Mouse (Mus musculus) kidney, adult 9 months (tissue): ENCODE measurements at regions not wholly inside any gene's neighbourhood (a gene's known extent, or its start where the extent isn't known, plus 50 kb on each side); places are given as distances from the start of the nearest gene placed in this dataset.

Source experiments
- DNase-seq: peaks from one replicate; pipeline ENCODE4 v3.0.0; 2022

- DNase-seq: peak; percentile 32
These were observed 439.9 kb downstream of the Nyap2 start for GRCm38 (mm10) chr1:81516575-81517210.

- no peak for DNase-seq
These were observed 443.9 kb downstream of the Nyap2 start for GRCm38 (mm10) chr1:81520420-81521273.

DNA sequence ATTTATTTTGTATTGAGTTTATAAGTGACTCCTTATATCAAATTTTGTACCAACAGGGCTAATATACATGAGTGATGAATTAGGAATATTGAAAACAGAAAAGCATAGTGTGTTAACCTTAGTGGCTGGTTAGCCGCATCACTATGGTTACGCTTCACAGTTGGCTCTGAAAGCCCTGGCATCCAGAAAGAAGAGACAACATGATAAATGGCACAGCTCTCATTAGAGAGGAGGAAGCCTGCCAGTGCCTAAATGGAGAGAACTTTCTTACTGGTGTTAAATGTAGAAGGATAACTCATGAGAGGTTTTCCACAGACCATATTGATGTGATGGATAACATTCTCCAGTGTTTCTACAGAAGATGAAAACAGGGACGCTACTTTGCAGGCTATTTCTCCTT, 446.2 kb downstream of the Nyap2 start:
- DNase-seq: no peak

- no peak for DNase-seq
These were observed 449.1 kb downstream of the Nyap2 start for GRCm38 (mm10) chr1:81525821-81526220.

DNA sequence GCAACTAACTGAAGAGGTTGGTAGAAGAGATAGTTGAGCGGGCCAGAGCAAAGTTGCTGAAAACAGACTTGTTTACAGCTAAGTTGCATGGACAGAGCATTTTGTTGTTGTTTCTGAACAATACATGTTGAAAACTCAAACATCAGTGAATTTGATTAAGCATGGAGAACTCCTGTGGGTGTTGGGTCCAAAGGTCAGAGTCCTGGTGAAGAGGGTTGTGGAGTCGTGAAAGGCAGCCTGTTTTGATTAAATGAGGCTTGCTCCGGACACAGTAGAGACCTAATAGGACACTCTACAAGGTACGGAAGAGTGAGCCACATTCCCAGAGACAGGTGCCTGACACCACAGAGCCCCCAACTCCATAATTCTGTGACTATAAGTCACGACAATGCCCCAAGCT, 461.1 kb downstream of the Nyap2 start:
- peak; percentile 56 for DNase-seq

DNA sequence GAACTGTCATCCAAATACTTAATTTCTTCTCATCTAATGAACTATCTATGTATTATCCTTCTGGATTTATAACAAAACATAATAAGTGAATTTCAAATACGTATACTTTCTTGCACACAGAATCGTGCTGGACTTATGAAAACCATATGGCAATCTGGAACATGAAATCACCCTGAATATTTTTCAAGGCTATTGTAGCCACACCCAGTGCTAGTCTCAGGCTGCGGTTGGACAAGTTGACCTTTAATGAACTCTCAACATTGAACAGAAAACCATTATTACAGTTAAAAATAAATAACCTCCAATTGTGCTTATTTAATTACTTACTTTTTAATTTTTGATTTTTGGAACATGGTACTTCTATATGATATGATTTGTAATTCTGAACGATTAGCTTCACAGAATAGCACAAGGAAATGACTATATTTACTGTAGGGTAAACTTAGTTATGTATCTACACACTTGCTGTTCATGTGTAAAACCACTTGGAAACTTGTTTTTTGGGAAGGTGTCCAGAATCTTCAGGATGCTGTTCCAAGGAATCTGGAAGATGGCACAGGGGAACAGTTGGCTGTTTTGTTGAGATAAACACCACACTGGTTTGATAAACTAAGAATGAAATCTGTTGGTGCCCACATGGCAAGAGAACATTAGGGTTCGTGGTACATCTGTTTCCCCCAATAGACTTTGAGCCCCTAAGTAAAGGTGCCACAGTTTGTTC, 463.0 kb downstream of the Nyap2 start:
- no peak for DNase-seq

GRCm38 (mm10) chr1:81548906-81549305, 472.2 kb downstream of the Nyap2 start:
- peak; percentile 5 for DNase-seq

GRCm38 (mm10) chr1:81549706-81550105, 473.0 kb downstream of the Nyap2 start:
- DNase-seq: no peak

- DNase-seq: no peak
These were observed 476.0 kb downstream of the Nyap2 start for GRCm38 (mm10) chr1:81552731-81553130.

DNA sequence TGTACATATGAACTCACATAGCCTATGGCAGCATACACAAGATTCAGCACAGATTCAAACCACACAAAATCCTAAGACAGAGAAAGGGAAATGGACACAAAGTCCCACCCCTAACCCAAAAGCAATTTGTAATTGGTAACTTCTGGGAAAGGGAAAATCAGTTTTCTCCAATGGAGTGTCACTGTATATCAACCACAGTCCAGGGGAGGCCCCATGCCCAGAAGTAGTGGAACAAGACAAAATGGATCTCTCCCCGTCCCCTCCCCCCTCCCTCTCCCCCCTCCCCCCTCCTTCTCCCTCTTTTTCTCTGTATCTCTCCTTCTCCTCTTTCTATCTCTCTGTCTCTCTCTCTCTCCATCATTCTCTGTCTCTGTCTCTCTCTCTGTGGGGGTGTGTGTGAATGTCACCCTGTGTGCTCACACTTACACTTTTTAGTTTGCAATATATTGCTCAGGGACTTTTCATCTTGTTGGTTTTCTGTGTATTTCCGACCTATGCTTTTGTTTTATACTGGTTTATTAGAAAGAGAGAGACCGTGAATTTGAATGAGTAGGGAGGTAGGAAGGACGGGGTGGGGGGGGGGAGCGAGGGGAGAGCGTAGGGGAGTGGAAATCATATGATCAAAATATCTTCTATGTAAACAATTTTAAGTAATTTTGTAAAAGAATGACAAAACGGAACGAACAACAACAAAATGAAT, 500.4 kb downstream of the Nyap2 start:
- no peak for DNase-seq

- DNase-seq: no peak
These were observed 501.0 kb downstream of the Nyap2 start for GRCm38 (mm10) chr1:81577665-81578201.

DNA sequence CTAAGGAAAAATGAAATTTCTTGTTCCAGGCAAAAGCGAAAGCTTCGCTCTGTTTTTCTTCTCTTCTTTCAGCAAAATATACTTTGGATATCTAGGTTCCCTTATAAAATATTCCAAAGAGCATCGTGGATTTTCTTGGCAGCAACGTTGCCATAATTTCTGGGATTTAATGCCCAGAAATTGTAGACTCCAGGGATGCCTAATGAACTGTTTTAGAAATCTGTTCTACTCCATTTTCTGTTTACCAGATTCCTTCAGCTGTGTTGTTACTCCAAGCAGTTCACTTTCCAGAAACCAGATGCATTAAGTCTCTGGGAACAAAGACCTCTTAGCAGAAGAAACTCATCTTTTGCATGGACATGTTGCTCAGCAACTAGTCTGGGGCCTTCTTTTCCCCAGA, 504.5 kb downstream of the Nyap2 start:
- DNase-seq: no peak

DNA sequence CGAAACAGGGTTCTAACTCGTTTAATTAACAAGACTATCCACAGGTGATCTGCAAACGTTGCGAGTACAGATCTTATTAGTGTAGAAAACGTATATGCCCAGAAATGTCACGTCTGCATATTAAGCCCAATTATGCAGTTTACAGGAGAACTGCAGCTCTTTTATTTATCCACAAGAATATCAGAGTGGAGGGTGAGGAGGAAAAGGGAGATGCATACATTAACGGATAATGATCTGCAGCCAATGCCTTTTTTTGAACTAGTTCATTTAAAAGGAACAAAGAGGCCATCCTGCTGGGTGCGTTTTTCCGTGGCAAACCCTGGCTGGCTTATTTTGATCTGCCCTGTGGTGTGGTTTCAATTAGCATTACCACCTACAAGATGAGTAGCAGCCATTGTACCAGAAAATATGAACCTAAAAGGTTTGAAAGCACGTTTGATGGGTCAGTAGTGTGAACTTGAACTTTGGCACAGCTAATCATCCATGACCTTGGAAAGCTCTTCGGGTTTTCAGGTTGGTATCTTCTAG, 511.1 kb downstream of the Nyap2 start:
- DNase-seq: peak; percentile 21

DNA sequence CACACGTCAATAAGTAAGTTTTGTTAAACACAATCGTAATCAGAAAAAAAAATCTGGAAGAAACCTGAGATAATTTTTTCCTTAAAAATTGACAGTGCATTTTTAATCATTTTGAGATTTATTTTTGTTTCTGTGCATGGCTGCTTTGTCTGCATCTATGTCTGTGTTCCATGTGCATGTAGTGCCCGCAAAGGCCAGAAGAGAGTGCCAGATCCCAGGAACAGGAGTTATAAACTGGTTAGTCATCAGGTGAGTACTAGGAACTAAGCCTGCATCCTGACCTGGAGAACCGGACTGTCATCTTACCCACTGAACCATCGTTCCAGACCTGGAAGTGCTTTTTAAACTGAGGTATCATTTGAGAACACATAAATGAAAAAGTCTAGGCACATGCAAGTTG, 514.9 kb downstream of the Nyap2 start:
- DNase-seq: peak; percentile 20

DNA sequence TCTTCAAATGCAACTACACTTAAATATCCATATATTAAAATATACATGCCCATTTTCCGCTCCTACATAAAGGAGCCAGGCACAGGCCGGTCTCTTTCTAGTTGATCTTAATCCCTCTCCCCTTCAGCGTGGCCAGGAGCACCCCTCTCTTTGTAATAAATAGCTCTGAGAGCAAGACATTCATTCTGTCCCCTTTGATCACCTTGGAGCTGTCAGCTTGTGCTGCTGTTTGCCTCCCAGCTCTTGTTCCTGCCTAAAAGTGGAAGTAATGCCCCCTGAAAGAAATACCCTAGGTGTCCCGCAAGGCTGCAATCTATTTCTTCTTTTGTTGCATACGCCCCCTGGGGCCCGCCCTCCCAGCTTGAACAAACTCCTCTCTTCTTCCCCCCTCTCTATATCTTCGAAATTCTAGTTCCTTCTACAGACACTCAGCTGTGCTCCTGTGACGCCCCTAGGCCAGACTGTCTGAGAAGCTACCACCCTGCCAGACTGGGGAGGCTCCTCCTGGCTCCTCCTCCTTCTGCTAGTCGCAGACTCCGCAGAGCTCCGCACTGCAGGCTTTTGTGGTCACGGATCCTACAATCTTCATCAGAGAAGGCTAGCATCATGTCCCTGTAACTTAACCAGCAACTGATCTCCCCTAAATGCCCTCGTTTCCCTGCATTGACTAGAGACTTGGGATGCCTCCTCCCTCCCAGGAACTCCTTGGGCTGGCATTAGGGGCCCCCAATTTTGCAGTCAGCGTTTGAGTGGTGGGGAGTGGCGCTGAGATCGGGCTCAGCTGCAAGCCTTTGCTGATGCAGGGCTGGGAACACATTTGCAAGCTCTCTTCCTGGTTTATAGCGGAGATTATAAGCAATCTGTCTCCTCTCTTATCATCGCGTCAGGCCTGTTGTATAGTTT, 516.8 kb downstream of the Nyap2 start:
- DNase-seq: no peak

DNA sequence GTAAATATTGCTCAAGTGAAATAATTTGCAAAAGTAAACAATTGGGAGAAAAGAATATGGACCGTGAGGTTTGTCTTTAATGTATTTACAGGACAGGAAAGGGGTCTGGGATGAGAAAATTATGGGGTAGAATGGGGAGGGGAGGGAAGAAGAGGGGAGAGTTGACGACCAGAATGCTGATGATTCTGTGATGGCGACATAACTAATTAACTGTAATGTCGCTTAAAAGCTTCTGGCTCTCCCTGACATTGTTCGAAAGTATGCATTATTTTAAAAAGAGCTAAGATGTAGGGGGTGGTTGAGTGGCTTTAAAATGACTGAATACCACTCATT, 517.4 kb downstream of the Nyap2 start:
- no peak for DNase-seq

GRCm38 (mm10) chr1:81594606-81595005, 517.9 kb downstream of the Nyap2 start:
- DNase-seq: no peak

DNA sequence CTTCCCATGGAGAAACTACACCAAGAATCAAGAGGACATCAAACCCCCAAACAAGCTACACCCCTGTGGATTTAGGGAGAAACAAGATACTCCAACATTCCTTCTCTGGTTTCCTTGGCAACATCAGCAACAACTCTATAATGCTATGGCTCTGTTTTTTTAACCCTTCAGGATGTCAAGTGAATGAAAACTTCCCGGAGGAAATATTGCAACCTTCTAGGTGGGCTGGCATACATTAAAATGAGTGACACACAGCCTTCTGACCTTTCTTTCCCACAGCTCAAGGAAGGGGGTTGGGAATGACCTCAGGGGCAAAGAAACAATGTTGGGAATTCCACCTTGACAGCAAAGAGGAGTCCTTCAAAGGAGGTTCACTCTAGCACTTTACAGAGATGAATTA, 532.0 kb downstream of the Nyap2 start:
- no peak for DNase-seq

- DNase-seq: peak; percentile 41
These were observed 542.1 kb downstream of the Nyap2 start for GRCm38 (mm10) chr1:81618880-81619279.

DNA sequence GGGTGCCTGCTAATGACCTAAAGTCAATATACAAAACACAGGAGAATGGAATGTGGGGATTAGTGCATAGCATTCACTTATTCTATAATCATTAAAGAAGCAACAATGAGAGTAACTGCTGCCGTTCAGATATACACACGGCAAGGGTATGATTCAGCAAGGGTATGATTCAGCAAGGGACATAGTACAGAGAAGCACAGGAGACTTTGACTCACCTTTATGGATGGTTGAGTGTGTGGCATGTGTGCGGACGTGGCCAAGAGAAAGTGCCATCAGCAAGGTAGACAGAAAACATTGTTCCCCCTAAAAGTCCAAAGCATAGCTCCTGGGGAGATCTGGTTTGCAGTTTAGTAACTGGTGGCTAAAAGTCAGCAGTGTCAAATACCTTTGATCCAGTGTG, 547.4 kb downstream of the Nyap2 start:
- DNase-seq: peak; percentile 87

- DNase-seq: no peak
These were observed 556.0 kb downstream of the Nyap2 start for GRCm38 (mm10) chr1:81632704-81633103.

DNA sequence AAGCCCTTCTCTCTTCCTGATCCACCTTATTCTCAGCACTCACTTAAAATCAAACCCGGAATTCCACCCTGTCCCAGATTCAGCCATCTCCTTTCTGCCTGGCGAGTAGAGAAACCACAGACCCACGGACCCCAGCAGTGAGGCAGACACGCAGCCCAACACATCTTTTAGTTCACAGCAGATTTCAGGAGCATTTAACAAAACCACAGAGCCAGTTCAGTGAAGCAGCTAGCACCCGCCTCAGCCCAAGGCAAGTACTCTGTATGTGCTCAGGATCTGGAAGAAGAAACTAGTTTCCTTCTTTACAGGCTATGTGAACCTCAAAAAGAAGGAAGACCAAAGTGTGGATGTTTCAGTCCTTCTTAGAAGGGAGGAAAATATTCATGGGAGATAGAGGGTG, 560.6 kb downstream of the Nyap2 start:
- no peak for DNase-seq
